Mouse (Mus musculus) heart, embryonic 11.5 days (tissue): ENCODE results near the gene Mff. TPM values are rescaled to one million over a fixed set of nuclear protein-coding genes. Genes with fewer than 3 reads are reported as not detected.

ENCODE experiments used
- ATAC-seq: fragments of 200-750 bp; cut with Nextera tagmentation; replicated peaks from 2 replicates; pipeline ENCODE4 v1.8.0; 2017; ENCODE audit warnings: moderate library complexity; ENCODE audit not compliant: insufficient number of reproducible peaks, low FRiP score, low TSS enrichment
- H3K27ac ChIP-seq: fragments of 300-500 bp; sonication (generic); 2 replicates; pipeline ENCODE4 v1.5.1; 2014; ENCODE audit warnings: mild to moderate bottlenecking, low read depth, low read length
- H3K27me3 ChIP-seq: fragments of 300-500 bp; sonication (generic); 2 replicates; pipeline ENCODE4 v1.6.1; 2014; ENCODE audit warnings: mild to moderate bottlenecking, low read length, mixed read lengths; ENCODE audit not compliant: control insufficient read depth, insufficient read depth
- H3K36me3 ChIP-seq: fragments of 300-500 bp; sonication (generic); 2 replicates; pipeline ENCODE4 v1.6.1; 2014; ENCODE audit warnings: mild to moderate bottlenecking, low read length, moderate library complexity, mixed read lengths; ENCODE audit not compliant: control insufficient read depth, insufficient read depth
- H3K4me1 ChIP-seq: fragments of 300-500 bp; sonication (generic); 2 replicates; pipeline ENCODE4 v1.6.1; 2014; ENCODE audit warnings: low read length; ENCODE audit not compliant: control insufficient read depth, insufficient read depth
- H3K4me2 ChIP-seq: fragments of 300-500 bp; sonication (generic); 2 replicates; pipeline ENCODE4 v1.6.1; 2014; ENCODE audit warnings: mild to moderate bottlenecking, moderate library complexity
- H3K4me3 ChIP-seq: fragments of 300-500 bp; sonication (generic); 2 replicates; pipeline ENCODE4 v1.5.1; 2014; ENCODE audit warnings: low read depth, low read length
- H3K9ac ChIP-seq: fragments of 300-500 bp; sonication (generic); 2 replicates; pipeline ENCODE4 v1.6.1; 2014; ENCODE audit warnings: mild to moderate bottlenecking, low read depth, low read length, moderate library complexity
- H3K9me3 ChIP-seq: fragments of 300-500 bp; sonication (generic); replicated peaks from 2 replicates; pipeline ENCODE4 v1.6.1; 2016; ENCODE audit warnings: low read length; ENCODE audit not compliant: control insufficient read depth
- WGBS: fragments of 180-500 bp; shearing (Covaris S2); extraction: QIAGEN DNeasy Blood & Tissue Kit; methylation state at CpG from one replicate; pipeline ENCODE4 v1.1.7; 2014; ENCODE audit not compliant: insufficient replicate concordance; 5-methylcytosine and 5-hydroxymethylcytosine counted together
- polyA plus RNA-seq: library from polyadenylated mRNA; unstranded; fragments of >200 nt; fragmentation: Nextera tagmentation; extraction: Ambion mirVana; gene quantifications from 2 replicates; pipeline ENCODE4 v1.2.1, GENCODE M21; 2014

The Mff gene
- polyA plus RNA-seq, 1 experiment from 2014 or later = 220 TPM

GRCm38 (mm10) chr1:82726482-82726881, 1.8 kb downstream of the Mff start:
- peaks cover 4% of the 10 kb centered on the region; the same call in 1 of the 2 replicates for H3K36me3 ChIP-seq
- no peaks in the 10 kb centered on the region for H3K9me3 ChIP-seq
- no peak overlapping the region for H3K27ac ChIP-seq
- no peak for ATAC-seq
- peaks cover 10% of the 10 kb centered on the region; the same call in 1 of the 2 replicates for H3K4me1 ChIP-seq
- no peak overlapping the region for H3K4me2 ChIP-seq
- no peak overlapping the region for H3K9ac ChIP-seq
- 84% methylated on average over 5 of the region's 5 CpGs for WGBS
- no peaks in the 10 kb centered on the region for H3K27me3 ChIP-seq
- H3K4me3 ChIP-seq = no peak overlapping the region

GRCm38 (mm10) chr1:82733357-82733756, 8.7 kb downstream of the Mff start:
- H3K9me3 ChIP-seq = no peaks in the 10 kb centered on the region
- ATAC-seq = no peak
- no peaks in the 10 kb centered on the region for H3K27me3 ChIP-seq
- no peaks in the 10 kb centered on the region for H3K4me1 ChIP-seq
- H3K4me2 ChIP-seq = no peak overlapping the region
- no peak overlapping the region for H3K27ac ChIP-seq
- 90% methylated on average over 1 of the region's 1 CpGs for WGBS
- H3K9ac ChIP-seq = no peak overlapping the region
- peaks cover 11% of the 10 kb centered on the region for H3K36me3 ChIP-seq
- H3K4me3 ChIP-seq = no peak overlapping the region

GRCm38 (mm10) chr1:82738066-82738465, 13.4 kb downstream of the Mff start:
- peaks cover 6% of the 10 kb centered on the region for H3K36me3 ChIP-seq

GRCm38 (mm10) chr1:82741539-82741938, 16.8 kb downstream of the Mff start:
- H3K9me3 ChIP-seq = no peaks in the 10 kb centered on the region
- H3K27ac ChIP-seq = no peak overlapping the region
- WGBS = 82% methylated on average over 7 of the region's 7 CpGs
- H3K4me3 ChIP-seq = no peak overlapping the region
- H3K36me3 ChIP-seq = peaks cover 3% of the 10 kb centered on the region; the same call in 1 of the 2 replicates
- ATAC-seq = no peak
- no peak overlapping the region for H3K4me2 ChIP-seq
- H3K4me1 ChIP-seq = no peaks in the 10 kb centered on the region
- H3K27me3 ChIP-seq = no peaks in the 10 kb centered on the region
- no peak overlapping the region for H3K9ac ChIP-seq

More at GRCm38 (mm10) chr1:82738066-82738465, 13.4 kb downstream of the Mff start:
- Histone ChIP-seq H3K4me2 (no peak overlapping the region), H3K27me3 (no peaks in the 10 kb centered on the region), H3K9ac (no peak overlapping the region), H3K4me1 (no peaks in the 10 kb centered on the region), H3K9me3 (no peaks in the 10 kb centered on the region), H3K4me3 (no peak overlapping the region), H3K27ac (no peak overlapping the region)
- WGBS = 83% methylated on average over 1 of the region's 1 CpGs
- no peak for ATAC-seq

- no peak overlapping the region for H3K27ac ChIP-seq
- H3K4me2 ChIP-seq = no peak overlapping the region
- H3K9ac ChIP-seq = no peak overlapping the region
- no peaks in the 10 kb centered on the region for H3K27me3 ChIP-seq
- ATAC-seq = no peak
- H3K9me3 ChIP-seq = no peaks in the 10 kb centered on the region
- 86% methylated on average over 3 of the region's 3 CpGs for WGBS
- H3K4me1 ChIP-seq = no peaks in the 10 kb centered on the region
- no peak overlapping the region for H3K4me3 ChIP-seq
- H3K36me3 ChIP-seq = peaks cover 5% of the 10 kb centered on the region; the same call in 1 of the 2 replicates
Observed at GRCm38 (mm10) chr1:82743962-82744361, 19.3 kb downstream of the Mff start.

GRCm38 (mm10) chr1:82746408-82746807, 21.7 kb downstream of the Mff start:
- peaks cover 7% of the 10 kb centered on the region for H3K36me3 ChIP-seq

GRCm38 (mm10) chr1:82747714-82748452, 23.2 kb downstream of the Mff start:
- no peak overlapping the region for H3K27ac ChIP-seq
- H3K4me2 ChIP-seq = no peak overlapping the region
- 82% methylated on average over 2 of the region's 2 CpGs for WGBS
- H3K4me1 ChIP-seq = no peaks in the 10 kb centered on the region
- H3K27me3 ChIP-seq = no peaks in the 10 kb centered on the region
- H3K4me3 ChIP-seq = no peak overlapping the region
- H3K36me3 ChIP-seq = peaks cover 7% of the 10 kb centered on the region
- H3K9ac ChIP-seq = no peak overlapping the region
- H3K9me3 ChIP-seq = no peaks in the 10 kb centered on the region
- ATAC-seq = no peak

More at GRCm38 (mm10) chr1:82746408-82746807, 21.7 kb downstream of the Mff start:
- H3K27me3 ChIP-seq = no peaks in the 10 kb centered on the region
- H3K27ac ChIP-seq = no peak overlapping the region
- 88% methylated on average over 4 of the region's 4 CpGs for WGBS
- ATAC-seq = no peak
- H3K4me1 ChIP-seq = no peaks in the 10 kb centered on the region
- no peaks in the 10 kb centered on the region for H3K9me3 ChIP-seq
- H3K4me2 ChIP-seq = no peak overlapping the region
- H3K4me3 ChIP-seq = no peak overlapping the region
- no peak overlapping the region for H3K9ac ChIP-seq

GRCm38 (mm10) chr1:82759520-82759919, 34.8 kb downstream of the Mff start:
- ATAC-seq = no peak
- H3K4me3 ChIP-seq = no peak overlapping the region
- H3K4me2 ChIP-seq = no peak overlapping the region
- no peaks in the 10 kb centered on the region for H3K4me1 ChIP-seq
- WGBS = 91% methylated on average over 1 of the region's 1 CpGs
- H3K36me3 ChIP-seq = peaks cover 18% of the 10 kb centered on the region; the same call in 1 of the 2 replicates
- no peaks in the 10 kb centered on the region for H3K27me3 ChIP-seq
- no peak overlapping the region for H3K27ac ChIP-seq
- no peak overlapping the region for H3K9ac ChIP-seq
- H3K9me3 ChIP-seq = no peaks in the 10 kb centered on the region
